Mouse (Mus musculus) layer of hippocampus, postnatal 10 days (tissue): ENCODE measurements around the gene March5. TPM values are rescaled to one million over a fixed set of nuclear protein-coding genes. Genes with fewer than 3 reads are reported as not detected.
"Not testable (repeated sequence)": the region's sequence is repeated elsewhere in the genome, so short reads cannot be mapped to it uniquely, and the experiment has no call there.

ENCODE experiments used
- DNase-seq, 2 experiments: peaks; one replicate each; pipeline ENCODE4 v3.0.0; 2021; ENCODE audit warnings: low spot score in 2 of 2
- long read RNA-seq: library from polyadenylated mRNA; stranded (forward); transcript quantifications from one replicate; pipeline ENCODE4 v2.0.0, GENCODE M21; 2023
- total RNA-seq, 2 experiments: library from RNA; stranded (reverse); gene quantifications; 2 replicates each; pipeline ENCODE4 v1.2.3; 2021

Gene March5
- 10 to 100 TPM; 93.2 to 94.8 TPM for total RNA-seq
- long read RNA-seq, transcript March5-201 (6 exons, 1,809 nt) = major isoform, 66 of 83 reads
- long read RNA-seq, partial matches to known transcripts = 6 of 83 reads
- long read RNA-seq, other reads (novel, unspliced or antisense) = 9 of 83 reads

DNA sequence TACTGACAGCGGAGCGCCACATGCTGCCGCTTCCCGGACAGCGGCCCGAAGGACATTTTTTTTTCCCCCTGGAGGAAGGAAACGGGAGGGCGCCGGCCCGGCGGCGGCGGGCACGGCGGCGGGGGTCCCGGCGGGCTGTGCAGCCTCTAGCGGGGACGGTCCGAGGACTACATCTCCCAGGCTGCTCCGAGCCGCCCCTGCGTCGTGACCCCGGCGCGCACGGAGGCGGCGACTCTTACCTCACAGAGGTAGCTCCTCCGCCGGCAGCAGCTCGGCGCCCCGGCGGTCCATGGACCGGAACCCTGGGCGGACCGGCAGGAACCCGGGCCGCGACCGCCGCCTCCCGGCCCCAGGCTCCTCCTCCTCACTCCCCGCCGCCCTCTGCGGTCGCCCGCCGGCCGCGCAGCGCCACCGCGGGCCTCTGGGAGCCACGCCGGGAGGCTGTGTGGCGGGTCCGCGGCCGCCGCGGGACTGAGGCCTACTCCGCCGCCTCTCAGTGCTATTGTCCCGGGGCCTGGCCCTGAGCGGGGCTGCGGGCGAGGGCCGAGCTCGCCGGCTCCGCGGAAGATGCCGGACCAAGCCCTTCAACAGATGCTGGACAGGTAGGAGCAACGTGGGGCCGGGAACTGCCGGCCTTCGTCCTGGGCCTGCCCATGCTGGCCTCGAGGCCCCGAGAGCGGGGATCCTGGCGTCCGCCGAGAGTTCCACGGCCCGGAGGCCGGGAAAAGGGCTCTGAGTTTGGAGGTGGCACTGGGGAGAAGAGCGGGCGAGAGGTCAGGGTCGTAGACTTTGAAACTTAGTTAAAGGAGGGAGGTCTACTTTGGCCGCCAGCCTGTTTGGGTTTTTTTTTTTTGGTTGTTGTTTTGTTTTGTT is at the start of gene March5:
TSS of gene March5 (plus strand) at position 241 of the 873 bp plus-strand sequence.
- peak; percentile 84 to 91 for DNase-seq

DNA sequence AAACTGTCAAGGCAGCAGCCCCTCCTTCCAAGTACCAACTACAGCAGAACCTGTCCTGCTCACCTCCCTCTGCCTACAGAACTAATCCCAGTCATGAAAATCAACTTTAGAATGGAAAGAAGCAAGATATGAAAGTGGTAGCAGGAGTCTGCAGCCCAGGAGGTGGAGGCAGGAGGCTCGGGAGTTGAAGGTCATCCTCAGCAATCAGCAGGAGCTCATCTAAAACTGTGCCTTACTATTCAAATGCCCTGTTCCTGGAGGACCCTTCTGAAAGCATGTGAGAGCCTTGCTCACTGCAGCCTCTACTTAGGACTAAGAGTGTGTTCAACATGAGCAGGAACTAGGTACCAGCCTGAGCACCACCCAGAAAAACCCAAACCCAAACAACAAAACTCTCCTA is 35.2 kb upstream of the March5 start:
- DNase-seq = no peak

DNA sequence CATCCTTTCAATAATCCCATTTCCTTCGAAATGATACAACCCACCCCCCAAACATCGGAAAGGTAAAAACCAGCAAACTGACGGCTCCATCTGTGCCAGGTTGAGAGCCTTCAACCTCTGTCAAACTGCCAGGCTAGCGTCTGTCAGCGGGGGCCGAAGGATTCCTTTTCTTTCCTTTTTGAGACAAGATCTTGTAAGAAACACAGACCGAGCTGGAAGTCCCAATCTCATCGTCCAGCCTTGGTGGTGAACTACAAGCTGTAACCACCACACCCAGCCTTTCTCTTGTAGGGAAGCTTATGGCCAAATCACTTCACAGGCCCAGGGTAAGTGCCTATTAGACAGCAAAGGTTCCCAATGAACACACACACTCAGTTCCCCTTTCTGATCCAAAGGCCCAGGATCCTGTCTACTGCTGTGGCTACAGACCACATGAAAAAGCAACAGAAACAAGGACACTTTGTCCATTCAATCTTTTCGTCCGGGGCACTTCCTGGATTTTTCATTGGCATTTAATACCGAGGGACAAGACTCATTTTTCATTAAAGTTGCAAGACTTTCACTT is 34.7 kb upstream of the March5 start:
- peak; percentile 8 to 19 for DNase-seq

DNA sequence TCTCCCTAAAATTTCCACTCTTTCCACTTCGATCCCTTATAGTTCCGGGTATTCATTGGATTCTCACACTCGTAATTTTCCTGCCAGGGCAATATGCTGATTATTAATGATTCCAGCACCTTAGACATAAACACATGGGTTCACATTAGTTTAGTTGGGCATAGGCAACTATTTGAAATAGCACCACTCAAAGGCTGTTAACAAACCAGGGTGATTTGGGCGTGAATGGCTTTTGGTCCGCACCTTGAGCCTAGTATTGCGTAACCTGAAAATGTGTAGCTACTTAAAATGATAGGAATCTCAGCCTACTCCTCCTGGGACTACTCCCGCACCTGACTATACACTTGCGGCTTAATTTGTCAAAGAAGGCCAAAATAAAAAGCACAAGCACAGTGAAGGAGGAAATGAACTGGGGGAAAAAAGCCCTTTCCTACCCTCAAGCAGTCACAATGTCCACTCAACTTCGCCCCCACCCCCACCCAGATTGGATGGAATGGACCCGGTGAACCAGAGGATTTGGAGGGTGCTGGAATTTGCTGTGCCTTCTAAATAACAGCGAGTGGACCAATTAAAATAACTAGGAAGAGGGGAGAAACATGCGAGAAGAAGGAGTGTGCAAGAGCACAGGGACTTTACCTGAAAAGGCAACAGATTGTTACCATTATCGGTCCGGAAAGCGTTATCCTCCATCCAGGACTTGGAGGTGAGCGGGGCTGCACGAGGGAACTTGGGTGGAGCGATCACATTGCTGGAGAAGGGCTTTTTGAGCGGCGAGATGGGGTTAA is 33.8 kb upstream of the March5 start:
- DNase-seq = peak in 1 of 2 experiments; percentile 6

DNA sequence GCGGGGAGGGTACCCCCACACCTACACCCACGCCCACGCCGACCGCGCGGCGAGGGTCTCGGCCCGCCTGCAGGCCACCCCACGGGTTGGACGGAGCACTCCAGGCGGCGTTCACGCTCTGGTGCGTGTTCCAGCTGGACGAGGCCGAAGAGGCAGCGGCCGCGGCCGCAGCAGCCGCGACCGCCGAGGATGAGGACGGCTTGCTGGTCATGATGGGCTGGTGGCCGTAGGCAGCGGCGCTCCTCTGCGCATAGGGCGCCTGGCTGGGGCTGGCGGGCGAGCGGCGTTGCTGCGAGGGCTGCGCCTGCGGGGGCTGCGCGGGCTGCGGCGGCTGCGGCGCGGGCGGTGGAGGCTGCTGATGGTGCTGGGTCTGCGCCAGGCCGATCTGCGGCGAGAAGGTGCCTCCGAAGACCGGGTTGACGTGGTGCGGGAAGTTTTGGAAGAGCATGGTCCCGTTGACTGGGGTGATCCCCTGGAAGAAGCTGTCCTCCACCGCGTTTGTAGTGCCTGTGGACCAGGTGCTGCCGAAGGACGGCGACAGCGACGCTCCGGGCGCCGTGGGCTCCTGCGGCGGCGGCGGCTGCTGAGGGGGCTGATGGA is 33.1 kb upstream of the March5 start:
- DNase-seq = peak in 1 of 2 experiments; percentile 77

- DNase-seq = peak; percentile 63 to 69
Observed at GRCm38 (mm10) chr19:37174716-37175435, 32.5 kb upstream of the March5 start.

- DNase-seq = peak in 1 of 2 experiments; percentile 62
Observed at GRCm38 (mm10) chr19:37175436-37175805, 31.9 kb upstream of the March5 start.

- DNase-seq = peak; percentile 9 to 25
Observed at GRCm38 (mm10) chr19:37175919-37176318, 31.4 kb upstream of the March5 start.

GRCm38 (mm10) chr19:37176879-37177462 is 30.4 kb upstream of the March5 start:
- no peak for DNase-seq

DNA sequence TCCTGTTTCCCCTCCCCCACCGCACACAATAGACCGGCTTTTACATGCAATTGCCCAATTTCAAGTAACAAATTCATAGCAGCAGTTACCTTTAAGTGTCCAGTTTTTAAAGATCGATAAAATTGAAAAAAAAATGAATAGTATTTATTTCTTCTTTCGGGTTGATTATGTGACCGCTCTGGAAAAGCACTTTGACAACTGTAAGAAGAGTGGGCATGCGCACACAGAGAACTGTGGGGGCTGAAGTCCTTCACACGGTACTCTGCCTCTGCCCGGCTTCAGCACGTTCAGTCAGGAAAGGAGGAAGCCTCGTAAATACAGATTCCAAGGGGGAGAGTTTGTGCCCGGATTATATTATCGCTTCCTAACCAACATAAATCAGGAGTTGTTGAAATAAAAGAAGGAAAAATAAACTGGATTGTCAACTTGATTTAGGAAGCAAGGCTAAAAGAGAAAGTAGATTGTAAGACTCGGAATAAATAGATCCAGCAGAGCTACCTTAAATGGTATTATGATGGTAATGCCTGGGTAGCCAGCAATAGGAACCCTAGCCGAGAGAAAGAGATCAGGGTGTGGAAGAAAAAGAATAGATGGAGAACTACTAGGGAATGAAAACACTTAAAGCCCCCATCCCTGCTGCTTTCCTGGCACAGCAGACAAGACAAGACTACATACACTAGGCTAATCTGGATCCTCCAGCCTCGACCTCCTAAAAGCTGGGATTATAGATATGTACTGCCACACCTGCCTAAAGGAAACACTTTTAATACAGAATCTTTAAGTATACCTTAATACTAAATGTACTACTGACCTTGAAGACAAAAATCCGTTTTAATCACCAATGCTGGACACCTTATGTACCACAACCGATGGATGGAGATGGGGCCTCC is 29.3 kb upstream of the March5 start:
- DNase-seq = peak; percentile 51 to 63

DNA sequence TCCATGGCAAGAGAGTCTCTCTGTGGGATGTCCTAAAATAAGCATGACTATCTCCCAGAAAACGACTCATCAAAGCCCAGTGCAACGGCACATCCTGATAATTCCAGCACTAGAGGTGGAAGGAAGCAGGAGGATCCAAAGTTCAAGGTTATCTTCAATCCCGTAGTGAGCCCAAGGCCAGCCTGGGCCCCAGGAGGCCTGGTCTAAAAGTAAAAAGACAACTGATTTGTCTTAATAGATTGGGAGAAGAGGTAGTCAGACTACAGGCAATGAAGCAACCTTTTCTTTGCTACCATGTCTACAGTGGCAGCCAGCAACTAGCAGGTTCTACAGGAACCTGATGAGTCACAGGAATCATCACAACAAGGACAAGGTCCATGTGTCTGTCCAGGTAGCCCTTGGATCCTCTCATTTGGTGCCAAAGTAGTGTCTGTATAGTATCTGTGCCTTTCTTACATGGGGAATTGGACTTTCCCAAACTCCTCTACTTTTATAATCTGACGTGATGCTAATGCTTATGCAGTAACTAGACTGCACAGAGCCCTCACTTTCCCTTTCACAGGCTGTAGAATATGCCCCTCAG is 18.9 kb upstream of the March5 start:
- DNase-seq = no peak

DNA sequence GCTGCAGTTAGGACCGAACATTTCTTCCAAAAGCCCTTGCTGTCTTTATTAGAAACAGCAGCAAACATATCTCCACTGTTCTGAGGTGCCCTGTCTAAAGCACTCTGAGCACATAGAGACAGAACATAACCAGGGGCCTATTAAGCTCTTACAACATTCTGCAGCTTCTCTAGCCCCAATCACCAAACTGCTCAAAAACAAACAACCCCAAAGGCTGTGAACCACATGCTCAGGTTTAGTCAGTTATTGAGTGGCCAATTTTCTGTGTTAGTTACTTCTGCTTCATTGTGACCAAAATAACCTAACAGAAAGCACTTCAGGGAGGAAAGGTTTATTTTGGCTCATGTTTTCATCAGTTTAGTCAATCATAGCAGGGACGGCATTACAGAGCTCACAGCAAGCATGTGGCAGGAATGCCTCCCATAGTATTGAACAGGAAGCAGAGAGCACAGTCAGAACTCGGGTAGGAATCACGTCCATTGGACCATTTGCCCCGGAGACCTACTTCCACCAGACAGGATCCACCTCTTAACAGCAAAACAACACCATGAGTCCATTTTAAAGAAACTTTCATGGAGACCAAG is 14.8 kb upstream of the March5 start:
- no peak for DNase-seq

DNA sequence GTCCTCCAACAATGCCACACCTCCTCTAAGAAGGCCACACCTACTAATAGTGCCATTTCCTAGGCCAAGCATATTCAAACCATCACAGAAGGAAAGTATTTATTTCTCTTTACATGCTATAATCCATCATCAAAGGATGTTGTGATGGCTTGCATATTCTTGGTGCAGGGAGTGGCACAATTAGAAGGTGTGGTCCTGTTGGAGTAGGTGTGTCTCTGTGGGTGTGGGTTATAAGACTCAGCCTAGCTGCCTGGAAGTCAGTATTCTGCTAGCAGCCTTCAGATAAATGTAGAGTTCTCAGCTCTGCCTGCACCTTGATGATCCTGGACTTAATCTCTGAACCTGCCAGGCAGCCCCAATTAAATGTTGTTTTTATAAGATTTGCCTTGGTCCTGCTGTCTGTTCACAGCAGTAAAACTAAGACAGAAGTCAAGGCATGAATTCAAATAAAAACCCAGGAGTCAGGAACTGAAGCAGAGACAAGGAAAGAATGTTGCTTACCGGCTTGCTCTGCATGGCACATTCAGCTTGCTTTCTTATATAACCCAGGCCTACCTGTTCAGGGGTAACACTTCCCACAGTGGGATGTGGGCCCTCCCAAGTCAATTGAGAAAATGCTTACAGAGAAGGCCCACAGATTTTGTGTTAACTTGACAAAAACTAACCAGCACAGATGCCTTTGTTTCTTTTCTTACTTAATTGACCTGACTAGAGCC is 9.0 kb upstream of the March5 start:
- no peak for DNase-seq

GRCm38 (mm10) chr19:37199889-37200288 is 7.5 kb upstream of the March5 start:
- DNase-seq = no peak

DNA sequence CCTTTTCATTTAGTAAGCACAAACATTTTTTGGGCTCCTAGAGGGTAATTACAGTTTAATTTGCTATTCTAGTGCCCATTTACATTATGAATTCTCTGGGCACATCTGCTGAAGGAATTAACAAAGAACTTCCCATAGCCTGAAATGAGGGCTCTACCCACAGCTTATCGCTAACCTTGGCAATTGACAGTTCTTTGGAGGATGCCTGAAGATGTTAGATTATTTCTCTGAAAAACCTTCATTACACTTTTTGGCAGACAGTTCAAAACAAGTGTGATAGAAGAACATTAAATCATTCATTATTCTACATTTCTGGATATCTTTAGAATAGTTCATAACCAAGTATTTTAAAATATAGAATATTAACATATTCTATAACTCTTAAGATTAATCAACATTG is 4.0 kb upstream of the March5 start:
- no peak for DNase-seq

- not testable (repeated sequence) for DNase-seq
Observed at GRCm38 (mm10) chr19:37205155-37205554, 2.2 kb upstream of the March5 start.

DNA sequence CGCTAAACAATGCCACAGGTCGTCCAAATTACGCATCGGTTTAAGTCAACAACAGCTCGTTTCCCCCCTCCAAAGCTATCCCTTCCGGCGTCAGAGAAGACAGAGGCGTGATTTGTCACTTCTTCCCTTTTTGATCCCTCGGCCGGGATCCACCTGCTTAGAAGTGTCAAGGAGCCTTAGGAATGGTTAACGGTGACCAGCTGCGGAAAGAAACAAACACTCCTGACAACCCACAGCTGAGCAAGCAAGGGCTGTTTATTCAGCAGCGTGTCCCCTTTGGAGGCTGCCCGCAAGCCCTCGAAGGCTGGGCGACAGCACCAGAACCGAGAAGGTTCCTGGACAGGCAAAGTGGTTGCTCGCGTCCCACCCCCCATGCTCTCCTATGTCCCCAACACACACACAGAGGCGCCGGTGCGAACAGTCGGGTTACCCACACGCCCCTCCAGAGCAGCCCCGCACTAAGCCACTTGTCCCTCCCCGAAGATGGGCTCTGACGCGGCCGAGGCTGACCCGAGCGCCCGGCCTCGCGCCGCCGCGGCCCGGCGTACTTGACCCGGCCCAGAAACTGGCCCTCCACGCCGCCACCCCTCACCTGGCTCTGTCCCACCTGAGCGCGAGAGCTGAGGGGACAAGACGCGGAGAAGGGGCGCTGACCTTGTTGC is 571 bp upstream of the March5 start:
- peak in 1 of 2 experiments; percentile 55 for DNase-seq
